Mouse (Mus musculus) neutrophil, adult 5-6 weeks (primary cell): ENCODE data around the gene Znfx1. TPM values are rescaled to one million over a fixed set of nuclear protein-coding genes. Genes with fewer than 3 reads are reported as not detected.
A peak's percentile ranks its signal among the peaks of the same experiment; 100 is the strongest.

Source experiments
- ATAC-seq: fragments of 151-379, 151-347 bp; 2 replicates; pipeline ENCODE4 v1.8.0; 2017; ENCODE audit warnings: mild to moderate bottlenecking, moderate TSS enrichment; ENCODE audit not compliant: insufficient number of reproducible peaks, poor library complexity, low FRiP score, severe bottlenecking; ENCODE audit errors: extremely low read depth
- total RNA-seq: library from RNA; stranded (forward); fragments of 200-1000 nt; gene quantifications from 2 replicates; pipeline ENCODE4 v1.2.3, GENCODE M21; 2017

The Znfx1 gene
- total RNA-seq, 1 experiment from 2014 or later = 60.8 TPM

- ATAC-seq = no peak
Measured at GRCm38 (mm10) chr2:167076352-167076751, 13.5 kb upstream of the Znfx1 start.

DNA sequence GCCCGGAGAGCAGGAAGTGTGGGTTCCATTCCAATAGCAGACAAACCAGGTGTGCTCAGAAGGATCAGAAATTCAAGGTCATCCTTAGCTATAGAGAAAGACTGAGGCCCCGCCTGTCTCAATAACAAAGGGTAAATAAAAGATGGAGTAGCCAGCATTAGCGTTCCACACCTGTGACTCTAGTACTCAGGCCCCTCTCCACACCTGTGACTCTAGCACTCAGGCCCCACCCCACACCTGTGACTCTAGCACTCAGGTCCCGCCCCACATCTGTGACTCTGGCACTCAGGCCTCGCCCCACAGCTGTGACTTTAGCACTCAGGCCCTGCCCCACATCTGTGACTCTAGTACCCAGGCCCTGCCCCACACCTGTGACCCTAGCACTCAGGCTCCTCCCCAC is 11.8 kb upstream of the Znfx1 start:
- ATAC-seq = no peak

DNA sequence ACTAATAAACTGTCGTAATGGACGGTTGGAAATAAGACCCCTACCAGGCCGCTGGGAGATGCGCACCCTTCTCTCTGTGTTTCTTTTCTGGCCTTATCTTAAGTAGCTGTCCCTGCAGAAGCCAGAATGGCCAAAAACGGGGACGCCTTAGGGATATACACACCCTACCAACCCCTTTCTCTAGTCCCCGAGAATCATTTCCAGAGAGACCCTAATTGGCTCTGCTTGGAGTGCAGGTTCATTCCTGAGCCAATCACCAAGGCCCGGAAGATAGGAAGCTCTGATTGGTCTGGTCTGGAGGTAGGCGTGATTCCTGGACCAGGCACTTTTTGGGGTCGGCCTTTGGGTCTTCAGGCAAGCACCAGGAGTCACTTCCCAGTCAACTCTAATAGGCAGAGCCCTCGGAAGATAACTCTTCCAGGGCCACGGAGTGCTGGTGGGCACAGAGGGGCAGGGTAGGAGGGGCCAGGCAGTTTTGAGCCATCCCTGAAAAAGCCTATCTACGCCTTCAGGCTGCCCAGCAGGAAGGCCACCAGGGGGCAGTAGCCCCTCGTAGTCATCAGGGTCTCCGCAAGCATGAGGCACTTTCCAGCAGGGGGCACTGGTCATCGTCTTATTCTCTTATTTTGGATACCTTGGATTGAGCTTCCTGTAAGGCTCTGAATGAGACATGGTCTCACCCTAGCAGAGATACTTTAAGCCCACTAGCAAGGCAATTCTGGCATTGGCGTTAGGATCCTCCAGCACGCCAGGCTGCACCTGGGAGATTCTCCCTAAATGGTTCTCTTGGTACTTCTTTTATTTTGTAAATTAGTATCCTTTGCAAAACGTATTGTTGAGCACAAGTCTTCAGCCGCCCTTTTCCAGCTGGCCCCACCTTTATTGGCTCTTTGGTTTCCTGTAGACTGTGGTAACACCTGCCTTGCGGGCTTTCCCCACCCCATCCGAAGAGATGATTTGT is 9.1 kb upstream of the Znfx1 start:
- peak; percentile 86 for ATAC-seq

DNA sequence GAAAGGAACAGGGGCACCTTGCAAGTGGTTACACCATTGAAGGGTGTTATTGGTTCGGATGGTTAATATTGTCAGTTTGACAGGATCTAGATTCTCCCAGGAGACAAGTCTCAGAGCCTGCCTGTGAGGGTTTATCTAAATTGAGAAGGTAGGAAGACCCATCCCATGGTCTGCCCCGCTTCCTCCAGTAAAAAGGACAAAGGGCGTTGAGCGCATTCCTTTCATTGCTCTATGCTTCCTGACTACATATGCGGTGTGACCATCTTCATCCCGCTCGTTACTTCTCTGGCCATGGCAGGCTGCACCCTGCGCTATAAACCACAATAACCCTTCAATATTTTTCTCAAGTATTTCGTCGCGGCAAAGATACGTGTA is 8.4 kb upstream of the Znfx1 start:
- no peak for ATAC-seq

- ATAC-seq = no peak
Measured at GRCm38 (mm10) chr2:167070341-167070740, 7.5 kb upstream of the Znfx1 start.

GRCm38 (mm10) chr2:167067575-167067974 is 4.8 kb upstream of the Znfx1 start:
- 0 out of 2 replicates have a peak, but pooled peaks have one; percentile 13 for ATAC-seq

DNA sequence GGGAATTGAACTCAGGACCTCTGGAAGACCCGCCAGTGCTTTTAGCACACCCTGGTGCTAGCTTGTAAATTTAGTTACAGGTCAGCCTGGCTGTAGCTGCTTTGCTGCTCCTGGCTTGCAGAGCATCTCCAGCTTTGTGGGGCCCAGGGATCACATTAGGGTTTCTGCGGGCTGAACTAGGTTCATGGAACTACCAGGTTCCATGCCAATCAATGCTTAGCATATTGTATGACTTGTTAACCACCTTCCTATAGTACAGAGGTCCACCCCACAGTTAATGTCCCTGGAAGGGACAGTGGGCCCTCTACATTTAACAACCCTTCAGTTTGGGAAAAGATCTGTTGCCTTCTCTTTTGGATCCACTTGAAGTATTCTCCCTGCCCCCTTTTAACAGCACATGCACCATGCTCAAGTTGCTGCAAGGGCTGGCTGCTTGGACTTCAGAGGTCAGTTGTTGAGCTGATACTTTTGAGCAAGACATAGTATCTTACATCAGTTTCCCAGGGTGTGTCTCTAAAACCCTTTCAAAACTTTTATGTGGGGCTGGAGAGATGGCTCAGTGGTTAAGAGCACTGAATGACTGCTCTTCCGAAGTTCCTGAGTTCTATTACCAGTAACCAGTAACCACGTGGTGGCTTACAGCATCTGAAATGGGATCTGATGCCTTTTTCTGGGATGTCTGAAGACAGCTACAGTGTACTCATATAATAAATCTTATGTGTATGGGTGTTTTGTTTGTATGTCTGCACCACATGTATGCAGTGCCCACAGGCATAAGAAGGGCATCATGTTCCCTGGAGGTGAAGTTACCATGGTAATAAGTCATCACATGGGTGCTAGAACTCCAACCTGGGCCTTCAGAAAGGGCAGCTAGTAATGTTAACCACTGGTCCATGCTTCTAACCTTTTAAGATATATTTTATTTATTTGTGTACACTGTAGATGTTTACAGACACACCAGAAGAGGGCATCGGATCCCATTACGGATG is 4.0 kb upstream of the Znfx1 start:
- no peak for ATAC-seq

DNA sequence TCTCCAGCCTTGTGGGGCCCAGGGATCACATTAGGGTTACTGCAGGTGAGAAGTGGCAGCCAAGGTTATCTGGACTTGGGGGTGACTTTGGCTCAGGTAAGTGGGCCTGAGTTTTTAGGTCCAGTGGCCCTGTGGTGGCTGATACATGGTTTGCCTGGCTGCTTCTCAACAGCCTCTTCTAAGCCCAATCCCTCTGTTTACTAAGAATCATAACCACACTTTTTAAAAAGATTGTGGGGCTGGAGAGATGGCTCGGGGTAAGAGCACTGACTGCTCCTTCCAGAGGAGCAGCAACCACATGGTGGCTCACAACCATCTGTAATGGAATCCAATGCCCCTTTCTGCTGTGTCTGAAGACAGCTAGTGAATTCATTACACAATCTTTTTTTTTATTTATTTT is 3.2 kb upstream of the Znfx1 start:
- ATAC-seq = no peak

DNA sequence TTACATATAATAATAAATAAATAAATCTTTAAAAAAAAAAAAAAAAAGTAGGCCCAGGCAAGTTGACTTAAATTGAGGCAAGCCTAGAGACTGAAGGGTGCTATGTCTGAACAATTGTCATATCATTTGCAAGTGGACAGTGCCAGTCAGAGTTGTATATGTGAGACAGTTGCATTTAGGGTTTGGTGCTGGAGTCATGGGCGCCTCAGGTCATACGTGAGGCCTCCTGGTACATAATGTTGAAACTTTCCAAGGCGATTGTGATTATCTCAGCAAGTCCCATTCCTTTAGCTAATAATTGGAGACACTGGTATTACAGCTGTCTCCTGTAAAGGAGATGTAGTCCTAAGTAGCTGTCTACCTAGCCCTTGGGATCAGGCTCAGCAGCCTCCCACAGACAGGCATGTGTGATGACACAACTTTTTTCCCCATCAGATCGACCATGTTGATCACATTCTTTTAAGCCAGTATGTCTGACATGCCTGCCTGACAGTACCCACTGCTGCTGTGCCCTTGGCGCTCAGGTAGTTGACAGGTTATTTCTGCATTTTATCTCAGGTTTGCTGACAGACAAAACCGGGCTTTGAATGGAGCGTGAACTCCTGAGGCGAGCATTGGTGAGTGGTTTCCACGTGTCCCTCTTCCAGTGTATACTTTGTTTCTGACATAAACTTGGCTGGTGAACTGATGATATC is 1.9 kb upstream of the Znfx1 start:
- ATAC-seq = no peak

- ATAC-seq = no peak
Measured at GRCm38 (mm10) chr2:167063906-167064496, 1.2 kb upstream of the Znfx1 start.

DNA sequence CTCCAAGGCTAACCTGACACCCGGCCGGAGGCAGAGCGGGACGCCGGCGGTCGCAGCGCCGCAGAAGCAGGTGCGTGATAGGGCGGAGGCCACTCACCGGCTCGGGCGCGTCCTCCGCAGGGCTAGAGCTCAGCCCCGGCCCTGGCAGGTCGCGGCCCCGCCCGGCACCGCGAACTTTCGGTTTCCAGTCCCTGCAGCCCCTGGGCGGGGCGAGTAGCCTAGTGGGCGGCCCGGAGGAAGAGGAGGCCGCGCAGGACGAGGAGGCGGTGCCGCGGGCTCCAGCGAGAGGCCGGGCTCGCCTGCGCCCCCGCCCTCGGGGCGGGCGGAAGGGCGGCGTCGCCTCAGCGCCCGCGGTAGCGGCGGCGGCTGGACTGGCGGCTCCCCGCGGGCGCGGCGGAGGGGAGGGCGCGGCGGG is 311 bp downstream of the Znfx1 start:
- ATAC-seq = peak; percentile 87

DNA sequence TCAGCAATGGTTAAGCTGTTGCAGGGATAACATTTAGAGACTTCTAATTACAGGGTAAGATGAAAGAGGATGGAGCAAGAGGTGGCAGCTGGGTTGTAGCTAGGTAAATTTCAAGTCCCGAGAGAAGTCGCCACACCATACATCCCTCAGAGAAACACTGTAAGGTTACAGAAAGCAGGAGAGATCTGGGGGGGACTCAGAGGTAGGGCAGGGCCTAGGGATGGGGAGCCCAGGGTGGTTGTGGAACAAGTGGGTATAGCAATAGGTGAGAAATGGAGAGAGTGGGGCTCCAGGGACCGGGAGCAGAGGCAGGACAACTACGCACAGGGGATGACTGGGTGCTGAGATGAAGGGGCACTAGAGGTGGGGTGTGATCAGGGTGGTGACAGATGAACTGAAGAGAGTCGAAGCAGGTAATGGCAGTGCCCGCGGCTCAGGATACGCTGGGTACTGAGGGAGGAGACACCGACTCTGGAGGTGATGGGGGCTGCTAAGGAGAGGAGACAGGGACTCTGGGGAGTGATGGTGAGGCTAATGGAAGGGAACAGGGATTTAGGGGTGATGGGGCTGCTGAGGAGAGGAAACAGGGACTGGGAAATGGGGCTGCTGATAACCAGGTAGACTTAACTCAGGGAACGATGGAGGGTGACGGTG is 1.3 kb downstream of the Znfx1 start:
- no peak for ATAC-seq

DNA sequence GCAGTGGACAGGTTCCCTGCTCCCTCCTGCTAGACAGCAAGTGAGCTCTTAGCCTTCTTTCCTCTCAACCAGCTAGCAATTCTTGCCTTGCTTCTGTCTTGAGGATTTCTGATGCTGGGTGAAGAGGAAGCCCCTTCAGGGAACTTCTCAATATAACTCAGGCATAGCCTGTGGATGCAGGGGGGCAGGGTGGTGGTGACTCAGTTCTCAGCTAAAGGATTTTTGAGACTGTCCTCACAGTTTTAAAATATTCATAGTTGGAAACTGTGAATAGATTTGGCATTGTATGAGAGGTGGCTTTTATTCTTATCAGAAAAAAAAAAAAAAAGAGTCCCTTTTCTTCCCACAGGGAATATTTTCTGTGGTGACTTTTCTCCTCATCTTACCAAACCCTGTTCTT is 2.1 kb downstream of the Znfx1 start:
- ATAC-seq = no peak

GRCm38 (mm10) chr2:167060360-167060759 is 2.5 kb downstream of the Znfx1 start:
- no peak for ATAC-seq

DNA sequence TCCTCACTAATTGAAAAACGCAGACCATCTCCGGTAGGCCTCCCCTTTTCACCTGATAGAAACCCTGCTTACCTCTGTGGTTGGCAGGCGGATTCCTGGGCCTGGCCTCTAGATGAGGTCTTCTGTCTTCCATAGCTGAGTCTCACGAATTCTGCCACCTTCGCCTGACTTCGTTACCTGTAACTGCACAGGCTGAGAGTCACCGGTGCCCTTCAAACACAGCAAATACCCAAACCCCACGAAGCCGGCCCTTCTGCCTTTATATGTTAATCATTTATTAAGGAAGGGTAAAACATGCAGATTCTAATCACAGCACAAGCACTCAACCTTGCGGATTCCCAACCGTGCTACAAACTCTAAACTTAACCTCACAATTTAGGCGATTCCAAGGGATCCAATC is 2.9 kb downstream of the Znfx1 start:
- ATAC-seq = no peak

DNA sequence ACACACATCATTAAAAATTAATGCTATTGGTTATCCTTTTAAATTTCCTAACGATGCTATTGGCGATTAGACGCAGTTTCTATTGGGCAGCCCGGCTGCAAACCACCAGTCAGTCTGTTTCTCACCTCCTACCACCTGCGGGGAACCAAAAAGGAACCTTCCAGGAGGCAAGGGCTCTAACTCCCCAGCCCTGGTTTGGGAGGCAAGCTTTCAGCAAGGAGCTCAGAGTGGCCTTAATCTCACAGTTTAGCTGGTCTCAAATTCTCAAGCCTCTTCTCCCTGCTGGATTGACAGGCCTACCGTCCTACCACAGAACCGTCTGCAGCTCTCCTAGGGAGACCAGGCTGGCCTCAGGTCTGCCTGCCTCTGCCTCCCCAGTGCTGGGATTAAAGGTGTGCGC is 3.3 kb downstream of the Znfx1 start:
- ATAC-seq = no peak

DNA sequence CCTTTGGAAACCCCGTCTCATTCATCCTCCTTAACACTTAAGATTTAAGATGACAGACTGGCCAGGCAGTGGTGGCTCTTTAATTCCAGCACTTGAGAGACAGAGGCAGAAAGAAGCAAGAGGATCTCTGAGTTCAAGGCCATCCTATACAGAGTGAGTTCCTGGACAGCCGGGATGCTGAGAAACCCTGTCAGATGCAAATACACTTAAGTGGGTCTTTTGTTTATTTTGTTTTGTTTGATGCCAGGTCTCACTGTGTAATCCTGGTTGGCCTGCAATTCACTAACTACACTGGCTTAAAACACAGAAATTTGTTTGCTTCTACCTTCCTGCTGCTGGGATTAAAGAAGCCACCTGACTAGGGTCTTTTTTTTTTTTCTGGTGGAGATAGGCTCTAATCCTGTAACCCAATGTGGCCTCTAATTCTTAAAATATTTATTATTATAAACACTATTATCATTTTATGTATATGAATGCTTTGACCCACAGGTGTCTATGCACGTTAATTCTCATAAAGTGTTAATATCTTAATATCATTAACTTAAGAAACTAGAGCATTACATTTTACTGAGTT is 3.9 kb downstream of the Znfx1 start:
- no peak for ATAC-seq

DNA sequence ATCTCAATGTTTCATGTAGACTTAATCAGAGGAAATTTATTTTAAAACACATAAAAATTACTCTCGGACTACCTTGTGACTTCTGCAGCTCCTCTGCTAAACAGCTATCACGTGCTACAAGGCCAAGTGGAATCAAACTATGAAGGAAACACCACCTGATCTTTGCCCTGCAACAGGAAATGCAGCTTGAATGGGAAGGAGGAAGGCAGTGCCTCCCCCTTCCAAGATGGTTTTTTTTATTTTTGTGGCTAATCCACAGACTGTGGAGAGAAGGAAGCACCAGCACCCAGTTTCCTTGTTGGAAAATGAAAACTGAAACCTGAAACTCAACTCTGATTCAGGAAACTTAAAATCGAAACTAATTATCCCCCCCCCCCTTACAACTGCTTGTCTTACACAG is 4.6 kb downstream of the Znfx1 start:
- no peak for ATAC-seq
